Mouse (Mus musculus): ENCODE measurements around the gene Prkrip1. TPM values are rescaled to one million over a fixed set of nuclear protein-coding genes. Genes with fewer than 3 reads are reported as not detected.

Gene Prkrip1
- total and polyA plus RNA-seq, 2 experiments from 2014 or later, result 7.9 to 68.9 TPM

DNA sequence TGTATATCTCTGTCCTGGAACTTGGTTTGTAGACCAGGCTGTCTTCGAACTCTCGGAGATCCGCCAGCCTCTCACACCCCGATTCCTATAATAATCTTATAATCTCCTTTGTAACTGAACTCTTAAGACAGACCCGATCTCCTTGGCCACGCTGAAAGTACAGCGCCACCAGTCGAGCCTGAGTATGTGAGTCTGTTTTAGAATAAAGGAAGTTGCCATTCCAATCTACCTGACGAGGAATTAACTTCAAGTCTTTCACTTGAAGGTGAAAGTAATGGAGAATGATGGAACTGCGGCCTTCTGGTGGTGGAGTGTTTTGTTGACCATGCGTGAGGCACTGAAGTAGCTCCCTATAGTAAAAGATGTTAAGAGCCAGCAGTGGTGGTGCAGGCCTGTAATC is 763 bp upstream of the Prkrip1 start:
- no peak for ATAC-seq (ENCODE audit: low FRiP score)
- Histone ChIP-seq H3K4me1 (ENCODE audit: insufficient read depth, low read length) (peaks cover 3% of the 10 kb centered on the region; the same call in 1 of the 2 replicates), H3K27me3 (ENCODE audit: insufficient read depth, low read length) (no peaks in the 10 kb centered on the region), H3K27ac (ENCODE audit: low read depth, low read length) (no peak overlapping the region), H3K36me3 (ENCODE audit: insufficient read depth, low read length) (peaks cover 9% of the 10 kb centered on the region), H3K9me3 (ENCODE audit: low read length) (no peaks in the 10 kb centered on the region), H3K9ac (replicated peaks; ENCODE audit: low read length, poor library complexity, severe bottlenecking) (no peak overlapping the region), H3K4me2 (ENCODE audit: low read depth, low read length, poor library complexity, severe bottlenecking) (peak overlapping the region; percentile 89), H3K4me3 (ENCODE audit: low read depth, low read length) (peak overlapping the region; percentile 94)
- 19% methylated on average over 11 of the region's 11 CpGs for WGBS
- DNase-seq (ENCODE audit: low spot score), result no peak
- TF ChIP-seq CTCF (IDR thresholded peaks at IDR 0.05), result peak; percentile 28

DNA sequence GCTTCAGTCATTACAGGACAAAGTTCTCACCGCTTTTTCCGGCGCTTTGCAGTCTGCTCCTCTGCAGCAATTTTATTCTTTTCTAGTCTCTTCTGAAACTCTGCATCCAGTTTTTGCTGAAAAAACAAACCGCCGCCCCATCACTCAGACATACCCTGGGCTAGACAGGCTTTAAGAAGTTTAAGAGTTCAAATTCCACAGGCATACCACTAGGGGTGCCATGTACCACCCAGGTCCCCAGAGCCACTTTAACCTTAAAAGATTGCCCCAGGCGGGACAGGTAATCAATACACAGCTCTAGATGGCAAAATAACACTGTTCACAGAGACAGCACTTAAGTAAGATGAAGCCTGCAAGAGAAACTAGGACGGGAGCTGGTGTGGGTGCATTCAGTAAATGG is 6.9 kb downstream of the Prkrip1 start:
- H3K9ac ChIP-seq (replicated peaks; ENCODE audit: low read length, poor library complexity, severe bottlenecking), result no peak overlapping the region
- no peaks in the 10 kb centered on the region for H3K9me3 ChIP-seq (ENCODE audit: low read length)
- 87% methylated on average over 7 of the region's 7 CpGs for WGBS
- H3K36me3 ChIP-seq (ENCODE audit: insufficient read depth, low read length), result peaks cover 51% of the 10 kb centered on the region
- no peak overlapping the region for H3K27ac ChIP-seq (ENCODE audit: low read depth, low read length)
- peak; percentile 46 for TF ChIP-seq CTCF (IDR thresholded peaks at IDR 0.05)
- no peaks in the 10 kb centered on the region for H3K4me1 ChIP-seq (ENCODE audit: insufficient read depth, low read length)
- no peaks in the 10 kb centered on the region for H3K27me3 ChIP-seq (ENCODE audit: insufficient read depth, low read length)
- DNase-seq (ENCODE audit: low spot score) (peak; percentile 33), ATAC-seq (ENCODE audit: low FRiP score) (no peak)
- H3K4me2 ChIP-seq (ENCODE audit: low read depth, low read length, poor library complexity, severe bottlenecking), result no peak overlapping the region
- H3K4me3 ChIP-seq (ENCODE audit: low read depth, low read length), result no peak overlapping the region

DNA sequence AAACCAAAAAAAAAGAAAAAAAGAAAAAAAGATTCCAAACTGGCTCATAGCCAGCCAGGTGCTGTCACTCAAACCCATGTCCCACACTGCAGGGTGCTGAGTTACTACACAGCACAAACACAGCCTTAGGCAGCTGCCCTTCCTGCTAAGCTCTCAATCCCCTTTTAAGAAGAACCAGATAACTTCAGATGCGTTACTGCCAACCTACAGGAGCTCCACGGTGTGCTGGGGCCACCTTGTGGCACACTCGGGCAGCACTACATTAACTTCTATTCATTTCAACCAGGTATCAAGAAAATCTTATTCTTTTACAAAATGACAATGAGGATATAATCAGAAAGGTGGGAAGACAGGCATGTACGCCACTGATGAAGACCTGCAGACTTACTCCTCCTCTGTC is 12.0 kb downstream of the Prkrip1 start:
- DNase-seq (ENCODE audit: low spot score) (peak; percentile 71), ATAC-seq (ENCODE audit: low FRiP score) (no peak; the same call in 1 of the 2 replicates)
- H3K4me3 ChIP-seq (ENCODE audit: low read depth, low read length), result no peak overlapping the region
- H3K27me3 ChIP-seq (ENCODE audit: insufficient read depth, low read length), result no peaks in the 10 kb centered on the region
- no peaks in the 10 kb centered on the region for H3K9me3 ChIP-seq (ENCODE audit: low read length)
- H3K36me3 ChIP-seq (ENCODE audit: insufficient read depth, low read length), result peaks cover 51% of the 10 kb centered on the region
- TF ChIP-seq CTCF (IDR thresholded peaks at IDR 0.05), result peak; percentile 91
- no peak overlapping the region for H3K27ac ChIP-seq (ENCODE audit: low read depth, low read length)
- H3K4me2 ChIP-seq (ENCODE audit: low read depth, low read length, poor library complexity, severe bottlenecking), result no peak overlapping the region
- H3K4me1 ChIP-seq (ENCODE audit: insufficient read depth, low read length), result no peaks in the 10 kb centered on the region
- 33% methylated on average over 4 of the region's 4 CpGs for WGBS
- no peak overlapping the region for H3K9ac ChIP-seq (replicated peaks; ENCODE audit: low read length, poor library complexity, severe bottlenecking)

DNA sequence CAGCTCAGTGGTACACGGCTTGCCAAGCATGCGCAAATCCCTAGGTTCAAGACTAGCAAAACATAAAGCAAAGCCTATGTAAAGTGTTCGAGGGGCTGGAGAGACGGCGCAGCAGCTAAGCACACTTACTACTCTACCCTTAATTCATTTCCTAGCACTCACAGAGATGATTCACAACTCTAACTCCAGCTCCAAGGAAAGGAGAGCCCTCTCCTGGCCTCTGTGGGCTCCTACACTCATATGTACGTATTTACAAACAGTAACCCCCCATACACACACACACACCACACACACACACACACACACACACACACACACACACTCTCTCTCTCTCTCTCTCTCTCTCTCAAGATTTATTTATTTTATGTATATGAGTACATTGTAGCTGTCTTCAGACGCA is 15.0 kb downstream of the Prkrip1 start:
- Histone ChIP-seq H3K36me3 (ENCODE audit: insufficient read depth, low read length) (peaks cover 66% of the 10 kb centered on the region), H3K4me1 (ENCODE audit: insufficient read depth, low read length) (no peaks in the 10 kb centered on the region), H3K27me3 (ENCODE audit: insufficient read depth, low read length) (no peaks in the 10 kb centered on the region), H3K4me2 (ENCODE audit: low read depth, low read length, poor library complexity, severe bottlenecking) (no peak overlapping the region), H3K9me3 (ENCODE audit: low read length) (no peaks in the 10 kb centered on the region), H3K27ac (ENCODE audit: low read depth, low read length) (no peak overlapping the region), H3K4me3 (ENCODE audit: low read depth, low read length) (no peak overlapping the region), H3K9ac (replicated peaks; ENCODE audit: low read length, poor library complexity, severe bottlenecking) (no peak overlapping the region)
- ATAC-seq (ENCODE audit: low FRiP score) (no peak), DNase-seq (ENCODE audit: low spot score) (no peak)
- WGBS, result 91% methylated on average over 7 of the region's 7 CpGs
- TF ChIP-seq CTCF (IDR thresholded peaks at IDR 0.05), result peak; percentile 51

DNA sequence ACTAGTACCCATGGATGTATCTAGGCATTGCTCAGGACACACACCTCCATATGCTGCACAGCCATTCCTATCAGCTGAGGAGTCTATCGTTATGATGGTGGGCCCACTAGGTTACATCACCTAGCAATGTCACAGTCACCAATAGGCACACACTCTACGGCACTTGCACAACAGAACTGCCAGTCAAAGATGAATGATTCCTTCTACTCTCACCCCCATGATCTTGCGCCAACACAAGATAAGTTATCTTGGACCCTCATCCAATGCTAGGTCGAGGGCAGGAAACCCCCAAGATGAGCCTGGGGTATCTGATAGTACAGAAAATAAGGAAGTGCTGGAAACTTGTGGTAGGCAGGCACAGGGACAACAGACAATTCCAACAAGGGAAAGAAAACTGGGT is 15.9 kb downstream of the Prkrip1 start:
- Histone ChIP-seq H3K4me1 (ENCODE audit: insufficient read depth, low read length) (no peaks in the 10 kb centered on the region), H3K36me3 (ENCODE audit: insufficient read depth, low read length) (peaks cover 65% of the 10 kb centered on the region), H3K4me3 (ENCODE audit: low read depth, low read length) (no peak overlapping the region), H3K9ac (replicated peaks; ENCODE audit: low read length, poor library complexity, severe bottlenecking) (no peak overlapping the region), H3K4me2 (ENCODE audit: low read depth, low read length, poor library complexity, severe bottlenecking) (no peak overlapping the region), H3K27ac (ENCODE audit: low read depth, low read length) (no peak overlapping the region), H3K9me3 (ENCODE audit: low read length) (no peaks in the 10 kb centered on the region), H3K27me3 (ENCODE audit: insufficient read depth, low read length) (no peaks in the 10 kb centered on the region)
- no peak for ATAC-seq (ENCODE audit: low FRiP score)
- 97% methylated on average over 4 of the region's 4 CpGs for WGBS
- DNase-seq (ENCODE audit: low spot score), result no peak
- no peak for TF ChIP-seq CTCF (IDR thresholded peaks at IDR 0.05)

DNA sequence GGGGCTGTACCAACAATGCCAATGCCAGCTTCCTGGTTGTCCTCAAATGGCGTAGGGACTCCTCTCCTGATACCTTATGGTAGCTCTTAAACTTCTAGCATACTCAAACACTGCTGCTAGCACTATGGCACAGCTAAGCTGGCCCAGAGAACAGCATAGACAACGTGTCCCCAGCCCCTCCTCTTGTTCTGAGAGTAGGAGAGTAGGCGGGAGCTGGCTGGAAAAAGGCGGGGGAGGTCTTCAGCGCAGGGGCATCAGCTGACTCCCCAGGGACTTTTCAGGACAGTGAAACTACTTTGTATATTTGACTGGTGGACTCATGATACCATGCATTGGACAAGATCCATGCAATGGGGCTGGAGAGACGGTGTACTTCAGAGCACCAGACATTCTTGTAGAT is 16.7 kb downstream of the Prkrip1 start:
- Histone ChIP-seq H3K9ac (replicated peaks; ENCODE audit: low read length, poor library complexity, severe bottlenecking) (no peak overlapping the region), H3K27ac (ENCODE audit: low read depth, low read length) (no peak overlapping the region), H3K27me3 (ENCODE audit: insufficient read depth, low read length) (no peaks in the 10 kb centered on the region), H3K4me2 (ENCODE audit: low read depth, low read length, poor library complexity, severe bottlenecking) (no peak overlapping the region), H3K4me3 (ENCODE audit: low read depth, low read length) (no peak overlapping the region), H3K4me1 (ENCODE audit: insufficient read depth, low read length) (no peaks in the 10 kb centered on the region), H3K9me3 (ENCODE audit: low read length) (no peaks in the 10 kb centered on the region), H3K36me3 (ENCODE audit: insufficient read depth, low read length) (peaks cover 66% of the 10 kb centered on the region)
- WGBS, result 92% methylated on average over 6 of the region's 6 CpGs
- ATAC-seq (ENCODE audit: low FRiP score) (no peak), DNase-seq (ENCODE audit: low spot score) (no peak)
- TF ChIP-seq CTCF (IDR thresholded peaks at IDR 0.05), result no peak
